Comparison of ENCODE assay signal across 18 mouse cellular contexts in genomic region chr2:32455101-32455500, GRCm38 (mm10). TPM values are rescaled to one million over a fixed set of nuclear protein-coding genes. Genes with fewer than 3 reads are reported as not detected.
DNase-seq lines count a peak whose midpoint lies in the region; ATAC-seq and TF ChIP-seq lines count a peak whose summit lies in the region.
"Had no signal": no experiment of that assay in that cellular context is flagged by ENCODE, and none has a peak within 500 bp of the region (broad histone marks: within the 10 kb centered on the region; RNA-seq: fewer than 3 reads in every experiment).

No protein-coding gene starts in this region.

- H3K4me3 ChIP-seq in heart, postnatal 0 days (ENCODE audit: low read depth, low read length): no peak overlapping the region
- H3K4me3 ChIP-seq in lung, adult 2 months (replicated peaks; ENCODE audit: extremely low read depth, low read depth, low read length): no peak overlapping the region
- H3K4me3 ChIP-seq: left cerebral cortex, adult 2 months; midbrain, embryonic 12.5 days had no signal

- no peak; the same call in 1 of the 2 replicates for TF ChIP-seq EP300 in heart, postnatal 0 days (IDR thresholded peaks at IDR 0.05; ENCODE audit: low read depth)

- TF ChIP-seq POLR2A in lung, adult 2 months (IDR thresholded peaks at IDR 0.05; ENCODE audit: borderline replicate concordance, extremely low read depth, low read depth, low read length): no peak

- no peak overlapping the region for H3K9ac ChIP-seq in heart, postnatal 0 days (replicated peaks; ENCODE audit: low read depth, low read length)
- H3K9ac ChIP-seq: hindbrain, embryonic 14.5 days; midbrain, embryonic 12.5 days had no signal

- peaks cover 16% of the 10 kb centered on the region; the same call in 1 of the 2 replicates for H3K36me3 ChIP-seq in heart, postnatal 0 days (replicated peaks; ENCODE audit: control insufficient read depth, insufficient read depth, low read length)

- 40% methylated on average over 8 of the region's 8 CpGs for WGBS in heart, postnatal 0 days
- WGBS in lung, adult 2 months: 77% methylated on average over 8 of the region's 8 CpGs

- no peaks in the 10 kb centered on the region for H3K27me3 ChIP-seq in heart, postnatal 0 days (ENCODE audit: control insufficient read depth, insufficient read depth, low read length)
- H3K27me3 ChIP-seq: midbrain, embryonic 12.5 days had no signal

- peak; percentile 86 for DNase-seq in heart, adult 11 months
- DNase-seq in heart, postnatal 4 days: no peak
- peak; percentile 24 for DNase-seq in heart, postnatal 0 days (ENCODE audit: low spot score)
- no peak for DNase-seq in heart, postnatal 14 days
- DNase-seq in lung, adult 2 months: peak; percentile 50
- DNase-seq in lung, postnatal 36 days: peak; percentile 78
- DNase-seq in T-cell, adult 2 months (ENCODE audit: low spot score): no peak
- no peak for DNase-seq in adrenal gland, adult (ENCODE audit: inconsistent age in 2 of 2, low spot score in 1 of 2)
- DNase-seq: adrenal gland, adult 8-10 months; cerebellum, adult 11-12 months; cerebellum, postnatal 10 days; heart, postnatal 36 days; kidney, adult 18-20 months; kidney, postnatal 10 days had no signal

- H3K4me1 ChIP-seq in heart, postnatal 0 days (ENCODE audit: control insufficient read depth, insufficient read depth): peaks cover 43% of the 10 kb centered on the region
- H3K4me1 ChIP-seq in lung, adult 2 months (ENCODE audit: control insufficient read depth, insufficient read depth, low read length): peaks cover 21% of the 10 kb centered on the region

- no peaks in the 10 kb centered on the region for H3K9me3 ChIP-seq in heart, postnatal 0 days (replicated peaks; ENCODE audit: control insufficient read depth, low read length)
- H3K9me3 ChIP-seq: midbrain, embryonic 12.5 days had no signal

- intact Hi-C loops in heart, postnatal 14 days (cut with DNase I): no loop called here

- H3K27ac ChIP-seq in heart, postnatal 0 days (ENCODE audit: low read depth): peak overlapping the region; percentile 31; the same call in 1 of the 2 replicates
- H3K27ac ChIP-seq: hindbrain, embryonic 14.5 days; left cerebral cortex, adult 2 months; midbrain, embryonic 12.5 days had no signal

- TF ChIP-seq CTCF in heart, postnatal 0 days (IDR thresholded peaks at IDR 0.05; ENCODE audit: low read depth): no peak
- TF ChIP-seq CTCF in lung, adult 2 months (IDR thresholded peaks at IDR 0.05; ENCODE audit: insufficient read depth, low read length): no peak

- no peak overlapping the region for H3K4me2 ChIP-seq in heart, postnatal 0 days (ENCODE audit: low read depth, low read length)
- H3K4me2 ChIP-seq: hindbrain, embryonic 14.5 days; midbrain, embryonic 12.5 days had no signal

- no peak for ATAC-seq in heart, postnatal 0 days (ENCODE audit: insufficient read depth, low read depth)
- ATAC-seq: inflammation-experienced regulatory T-cells, adult 6 months had no signal

RNA-seq across cellular contexts. Expression of gene Slc25a25, which starts 3.9 kb away (rescaled TPM):
- 10 to 100 TPM; 16.4 to 22.2 TPM for total RNA-seq in heart, postnatal 4 days (2021)
- total RNA-seq in heart, postnatal 0 days (2014; rRNA removed; ENCODE audit: low replicate concordance): 12.5 and 16.0 TPM in 2 replicates
- polyA plus RNA-seq in heart, postnatal 0 days (2015; fragmentation: Nextera tagmentation; extraction: Ambion mirVana): 6.5 and 6.6 TPM in 2 replicates
- 10 to 100 TPM in 1 of 2 experiments, 1 to 10 TPM in 1; 9.7 to 15.5 TPM for total RNA-seq in heart, postnatal 14 days (2021)
- 19.9 and 21.9 TPM in 2 replicates for polyA plus RNA-seq in lung, adult 2 months (2012; rRNA removed)

RNA-seq across cellular contexts. Expression of gene Naif1, which starts 4.8 kb away (rescaled TPM):
- 1 to 10 TPM; 3.5 to 3.6 TPM for total RNA-seq in heart, postnatal 4 days (2021)
- total RNA-seq in heart, postnatal 0 days (2014; rRNA removed; ENCODE audit: low replicate concordance): 3.2 and 4.2 TPM in 2 replicates
- 3.3 and 3.5 TPM in 2 replicates for polyA plus RNA-seq in heart, postnatal 0 days (2015; fragmentation: Nextera tagmentation; extraction: Ambion mirVana)
- total RNA-seq in heart, postnatal 14 days (2021): 1 to 10 TPM; 3.1 to 3.4 TPM
- 5.1 and 5.5 TPM in 2 replicates for polyA plus RNA-seq in lung, adult 2 months (2012; rRNA removed)

RNA-seq across cellular contexts. Expression of gene Ptges2, which starts 59.4 kb away (rescaled TPM):
- total RNA-seq in heart, postnatal 4 days (2021): 10 to 100 TPM; 59.7 to 60.2 TPM
- total RNA-seq in heart, postnatal 0 days (2014; rRNA removed; ENCODE audit: low replicate concordance): 33.9 and 46.7 TPM in 2 replicates
- polyA plus RNA-seq in heart, postnatal 0 days (2015; fragmentation: Nextera tagmentation; extraction: Ambion mirVana): 62.6 and 65.4 TPM in 2 replicates
- 10 to 100 TPM; 65.0 to 75.7 TPM for total RNA-seq in heart, postnatal 14 days (2021)
- 14.7 and 23.8 TPM in 2 replicates for polyA plus RNA-seq in lung, adult 2 months (2012; rRNA removed)

Comparison
In these comparisons a context has a peak if more than half of its experiments do, and no peak if none do; other contexts are left out.
1. DNase-seq: peak in heart, adult 11 months (single experiment), heart, postnatal 0 days (single experiment), lung, adult 2 months (single experiment) and lung, postnatal 36 days (single experiment); none in heart, postnatal 4 days (single experiment), heart, postnatal 14 days (0 of 2), T-cell, adult 2 months (single experiment) and adrenal gland, adult (0 of 2).